Mouse (Mus musculus): ENCODE measurements around the gene Mrpl14.

DNA sequence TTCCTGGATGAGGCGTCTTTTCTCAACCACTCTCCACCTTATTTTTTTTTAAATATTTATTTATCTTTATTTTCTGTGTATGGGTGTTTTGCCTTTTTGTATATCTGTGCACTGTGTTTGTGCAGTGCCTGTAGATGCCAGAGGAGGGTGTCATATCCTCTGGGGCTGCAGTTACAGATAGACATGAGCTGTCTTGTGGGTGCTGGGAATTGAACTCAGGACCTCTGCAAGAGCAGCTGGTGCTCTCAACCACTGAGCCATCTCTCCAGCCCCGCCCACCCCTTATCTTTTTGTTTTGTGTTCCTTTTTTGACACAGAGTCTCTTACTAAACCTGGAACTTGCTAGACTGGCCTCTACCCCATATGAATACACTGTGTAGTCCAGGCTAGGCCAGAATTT, 41.4 kb downstream of the Mrpl14 start:
- TF ChIP-seq CTCF (IDR thresholded peaks at IDR 0.05; ENCODE audit: low read depth, low read length): no peak
- TF ChIP-seq POLR2A (IDR thresholded peaks at IDR 0.05; ENCODE audit: borderline replicate concordance, low read depth, low read length): no peak
